Mouse (Mus musculus) erythroblast, embryonic 14.5 days (primary cell): ENCODE measurements around the gene Fbxw11.

ENCODE experiments used
- GATA1 ChIP-seq: IDR thresholded peaks from 2 replicates; pipeline ENCODE4 v1.6.1; 2012; ENCODE audit warnings: low read length, inconsistent platforms, mixed read lengths
- TAL1 ChIP-seq: IDR thresholded peaks from 3 replicates; pipeline ENCODE4 v1.6.1; 2012; ENCODE audit warnings: low read length, inconsistent platforms, mixed read lengths

- TF ChIP-seq GATA1 (no peak), TAL1 (no peak)
Measured at GRCm38 (mm10) chr11:32677811-32678210, 35.3 kb downstream of the Fbxw11 start.
